Mouse (Mus musculus) brain, embryonic 18.5 days (tissue): ENCODE measurements around the gene Hnrnpr.

ENCODE experiments used
- DNase-seq: peaks from one replicate; pipeline ENCODE4 v3.0.0-alpha.2; 2012; ENCODE audit warnings: low read depth, low spot score

Gene Hnrnpr

DNA sequence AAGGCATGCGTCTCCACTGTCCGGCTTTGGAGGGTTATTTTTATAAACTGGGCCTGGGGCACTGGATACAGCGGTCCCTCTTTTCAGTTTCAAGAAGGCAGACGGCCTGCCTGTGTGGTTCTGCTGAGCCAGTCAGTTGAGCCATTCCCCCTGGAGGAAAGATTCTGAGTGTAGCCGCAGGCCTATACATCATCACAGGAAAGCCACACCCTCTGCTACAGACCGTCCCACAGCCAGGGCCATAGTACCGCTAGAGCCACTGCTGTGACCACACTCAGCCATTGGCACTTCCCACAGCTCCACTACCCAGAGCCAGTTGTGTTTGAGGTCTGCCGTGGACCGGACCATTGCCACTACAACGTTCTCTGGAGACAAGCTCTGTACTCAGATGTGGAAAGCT, 91.1 kb downstream of the Hnrnpr start:
- no peak for DNase-seq

DNA sequence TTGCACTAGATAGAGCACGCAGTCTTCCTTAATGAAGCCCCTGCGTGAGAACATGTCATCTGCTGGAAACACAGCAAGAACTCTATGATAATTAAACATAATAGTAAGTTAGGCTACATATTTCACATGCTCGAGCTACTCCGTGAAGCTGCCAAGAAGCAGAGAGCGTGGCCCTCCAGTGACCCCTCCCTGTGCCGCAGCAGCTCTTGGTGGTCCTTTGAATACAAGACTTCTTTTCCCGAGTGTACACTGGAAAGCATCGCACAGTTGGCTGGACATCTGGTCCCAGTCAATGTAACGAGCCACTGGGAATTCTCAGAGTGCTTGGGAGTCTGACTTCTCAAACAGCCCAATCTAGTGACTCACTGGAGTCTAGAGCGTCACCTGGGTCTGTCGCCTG, 97.1 kb downstream of the Hnrnpr start:
- no peak for DNase-seq
